Mouse (Mus musculus) erythroblast, embryonic 14.5 days (primary cell): Measurements from ENCODE around the gene Lrrc8a. TPM values are rescaled to one million over a fixed set of nuclear protein-coding genes. Genes with fewer than 3 reads are reported as not detected.

Experiments
- H3K27me3 ChIP-seq: 2 replicates; pipeline ENCODE4 v1.6.1; 2012; ENCODE audit warnings: inconsistent platforms; ENCODE audit not compliant: control insufficient read depth
- H3K36me3 ChIP-seq: 2 replicates; pipeline ENCODE4 v1.6.1; 2012; ENCODE audit warnings: mild to moderate bottlenecking, inconsistent platforms; ENCODE audit not compliant: control insufficient read depth
- H3K4me1 ChIP-seq: 2 replicates; pipeline ENCODE4 v1.6.1; 2012; ENCODE audit warnings: inconsistent platforms; ENCODE audit not compliant: control insufficient read depth
- H3K4me3 ChIP-seq: replicated peaks from 2 replicates; pipeline ENCODE3; 2012; ENCODE audit warnings: moderate library complexity, mild to moderate bottlenecking, inconsistent platforms
- H3K9me3 ChIP-seq: 2 replicates; pipeline ENCODE4 v1.6.1; 2012; ENCODE audit warnings: low read length, inconsistent platforms, mixed read lengths; ENCODE audit not compliant: control insufficient read depth
- GATA1 ChIP-seq: IDR thresholded peaks from 2 replicates; pipeline ENCODE4 v1.6.1; 2012; ENCODE audit warnings: low read length, inconsistent platforms, mixed read lengths
- TAL1 ChIP-seq: IDR thresholded peaks from 3 replicates; pipeline ENCODE4 v1.6.1; 2012; ENCODE audit warnings: low read length, inconsistent platforms, mixed read lengths
- polyA plus RNA-seq: library from polyadenylated mRNA; stranded (reverse); fragments of >175 nt; gene quantifications from 2 replicates; pipeline ENCODE4 v1.2.3, GENCODE M21; 2012

Lrrc8a gene
- polyA plus RNA-seq, 1 experiment = 0.56 TPM

DNA sequence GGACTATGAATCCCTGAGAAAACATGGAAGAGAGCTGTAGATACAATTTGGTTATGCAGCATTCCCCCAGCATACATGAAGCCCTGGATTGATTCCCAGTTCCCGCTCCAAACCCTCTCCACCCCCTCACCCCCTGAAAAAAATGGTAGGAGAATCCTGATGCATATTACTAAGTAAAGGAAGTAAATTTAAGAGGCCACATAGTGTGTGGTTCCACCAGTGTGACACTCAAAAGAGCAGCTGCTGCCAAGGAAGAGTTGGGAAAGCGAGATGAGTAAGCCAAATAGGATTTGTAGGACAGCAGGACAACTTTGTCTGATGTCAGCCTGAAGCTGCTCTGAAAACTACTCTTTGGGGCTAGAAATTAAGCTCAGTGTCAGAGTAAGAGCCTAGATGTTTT is 74.0 kb downstream of the Lrrc8a start:
- TF ChIP-seq GATA1 (no peak), TAL1 (no peak)
- no peak overlapping the region for H3K4me3 ChIP-seq
- H3K4me1 ChIP-seq = peaks cover 13% of the 10 kb centered on the region
- no peaks in the 10 kb centered on the region for H3K9me3 ChIP-seq
- H3K36me3 ChIP-seq = peaks cover 98% of the 10 kb centered on the region
- no peaks in the 10 kb centered on the region for H3K27me3 ChIP-seq

Other genes with a start within 250 kb of the Lrrc8a start
- 0.69 and 1.6 TPM in 2 replicates for gene Wdr34, start 188.8 kb upstream of the Lrrc8a start, polyA plus RNA-seq
- gene Set, start 180.3 kb upstream of the Lrrc8a start, polyA plus RNA-seq = 11.7 and 14.7 TPM in 2 replicates
- gene Pkn3, start 160.0 kb upstream of the Lrrc8a start, polyA plus RNA-seq = 0.09 and 0.13 TPM in 2 replicates
- gene Zdhhc12, start 144.1 kb upstream of the Lrrc8a start, polyA plus RNA-seq = 1.6 and 2.8 TPM in 2 replicates
- 1.7 and 2.4 TPM in 2 replicates for gene Zer1, start 113.1 kb upstream of the Lrrc8a start, polyA plus RNA-seq
- 0.72 and 0.83 TPM in 2 replicates for gene Tbc1d13, start 104.0 kb upstream of the Lrrc8a start, polyA plus RNA-seq
- gene Endog, start 66.2 kb upstream of the Lrrc8a start, polyA plus RNA-seq = 0.45 and 0.55 TPM in 2 replicates
- gene Spout1, start 59.3 kb upstream of the Lrrc8a start, polyA plus RNA-seq = 2.5 and 2.9 TPM in 2 replicates
- 0.34 and 0.45 TPM in 2 replicates for gene Kyat1, start 31.9 kb upstream of the Lrrc8a start, polyA plus RNA-seq
- not detected in 2 replicates for gene Gm28035, start 2.9 kb downstream of the Lrrc8a start, polyA plus RNA-seq
- 0.06 and 0.33 TPM in 2 replicates for gene Phyhd1, start 28.5 kb downstream of the Lrrc8a start, polyA plus RNA-seq
- gene Gm28038, start 43.3 kb downstream of the Lrrc8a start, polyA plus RNA-seq = not detected in 2 replicates
- 0.12 and 0.17 TPM in 2 replicates for gene Dolk, start 48.6 kb downstream of the Lrrc8a start, polyA plus RNA-seq
- gene Nup188, start 48.7 kb downstream of the Lrrc8a start, polyA plus RNA-seq = 10.7 and 13.0 TPM in 2 replicates
- gene Sh3glb2, start 121.6 kb downstream of the Lrrc8a start, polyA plus RNA-seq = 1.8 TPM in 2 replicates
- 0.95 and 1.2 TPM in 2 replicates for gene Miga2, start 126.5 kb downstream of the Lrrc8a start, polyA plus RNA-seq
- 2.2 and 2.6 TPM in 2 replicates for gene Dolpp1, start 154.5 kb downstream of the Lrrc8a start, polyA plus RNA-seq
- 15.6 and 20.5 TPM in 2 replicates for gene Crat, start 178.1 kb downstream of the Lrrc8a start, polyA plus RNA-seq
- 150 and 192 TPM in 2 replicates for gene Ptpa, start 178.3 kb downstream of the Lrrc8a start, polyA plus RNA-seq
- gene Ier5l, start 236.5 kb downstream of the Lrrc8a start, polyA plus RNA-seq = 0.02 TPM in 2 replicates